Mouse (Mus musculus) embryonic facial prominence, embryonic 11.5 days (tissue): ENCODE data around the gene Syne3. TPM values are rescaled to one million over a fixed set of nuclear protein-coding genes. Genes with fewer than 3 reads are reported as not detected.
A peak's percentile ranks its signal among the peaks of the same experiment; 100 is the strongest.

Experiments used
- ATAC-seq: fragments of 200-750 bp; cut with Nextera tagmentation; replicated peaks from 2 replicates; pipeline ENCODE4 v1.8.0; 2017; ENCODE audit warnings: low read depth; ENCODE audit not compliant: insufficient number of reproducible peaks, low FRiP score, low TSS enrichment
- DNase-seq: peaks from one replicate; pipeline ENCODE4 v3.0.0-alpha.2; 2015; ENCODE audit warnings: low spot score
- H3K27ac ChIP-seq: fragments of 300-500 bp; sonication (generic); replicated peaks from 2 replicates; pipeline ENCODE4 v1.5.1; 2014; ENCODE audit warnings: mild to moderate bottlenecking, low read depth, low read length, control low read depth
- H3K27me3 ChIP-seq: fragments of 300-500 bp; sonication (generic); 2 replicates; pipeline ENCODE4 v1.6.1; 2014; ENCODE audit warnings: mild to moderate bottlenecking, low read length, moderate library complexity, mixed read lengths; ENCODE audit not compliant: control insufficient read depth, insufficient read depth
- H3K36me3 ChIP-seq: fragments of 300-500 bp; sonication (generic); replicated peaks from 2 replicates; pipeline ENCODE4 v1.6.1; 2014; ENCODE audit warnings: low read depth, mild to moderate bottlenecking, low read length, moderate library complexity, mixed read lengths; ENCODE audit not compliant: control insufficient read depth, insufficient read depth
- H3K4me1 ChIP-seq: fragments of 300-500 bp; sonication (generic); 2 replicates; pipeline ENCODE4 v1.6.1; 2014; ENCODE audit warnings: low read length, mixed read lengths; ENCODE audit not compliant: control insufficient read depth, insufficient read depth
- H3K4me2 ChIP-seq: fragments of 300-500 bp; sonication (generic); 2 replicates; pipeline ENCODE4 v1.6.1; 2014; ENCODE audit warnings: low read depth, mild to moderate bottlenecking, control low read depth, low read length, moderate library complexity
- H3K4me3 ChIP-seq: fragments of 300-500 bp; sonication (generic); 2 replicates; pipeline ENCODE4 v1.5.1; 2014; ENCODE audit warnings: low read depth, low read length, control low read depth
- H3K9ac ChIP-seq: fragments of 300-500 bp; sonication (generic); replicated peaks from 2 replicates; pipeline ENCODE4 v1.6.1; 2014; ENCODE audit warnings: mild to moderate bottlenecking, control low read depth, low read length
- H3K9me3 ChIP-seq: fragments of 300-500 bp; sonication (generic); replicated peaks from 2 replicates; pipeline ENCODE4 v1.6.1; 2016; ENCODE audit warnings: mild to moderate bottlenecking, low read length, inconsistent platforms, mixed read lengths; ENCODE audit not compliant: control insufficient read depth
- WGBS: fragments of 180-500 bp; shearing (Covaris S2); extraction: QIAGEN DNeasy Blood & Tissue Kit; methylation state at CpG from one replicate; pipeline ENCODE4 v1.1.7; 2014; 5-methylcytosine and 5-hydroxymethylcytosine counted together
- polyA plus RNA-seq: library from polyadenylated mRNA; unstranded; fragments of >200 nt; fragmentation: Nextera tagmentation; extraction: Ambion mirVana; gene quantifications from 2 replicates; pipeline ENCODE4 v1.2.1, GENCODE M21; 2014

Gene Syne3
- polyA plus RNA-seq, 1 experiment from 2014 or later: 0.39 TPM

- H3K27ac ChIP-seq: no peak overlapping the region
- WGBS: 61% methylated on average over 11 of the region's 11 CpGs
- ATAC-seq: no peak
- no peaks in the 10 kb centered on the region for H3K9me3 ChIP-seq
- H3K9ac ChIP-seq: no peak overlapping the region
- no peaks in the 10 kb centered on the region for H3K27me3 ChIP-seq
- no peak overlapping the region for H3K4me3 ChIP-seq
- H3K4me2 ChIP-seq: no peak overlapping the region
- no peaks in the 10 kb centered on the region for H3K36me3 ChIP-seq
- no peak for DNase-seq
- peaks cover 8% of the 10 kb centered on the region; the same call in 1 of the 2 replicates for H3K4me1 ChIP-seq
Observed at GRCm38 (mm10) chr12:104899161-104899560, 110.4 kb downstream of the Syne3 start.

GRCm38 (mm10) chr12:104898718-104899117, 110.9 kb downstream of the Syne3 start:
- no peaks in the 10 kb centered on the region for H3K9me3 ChIP-seq
- H3K4me1 ChIP-seq: 0 out of 2 replicates have a peak, but pooled peaks cover 5% of the 10 kb centered on the region
- H3K27me3 ChIP-seq: no peaks in the 10 kb centered on the region
- no peak overlapping the region for H3K4me3 ChIP-seq
- no peak overlapping the region for H3K9ac ChIP-seq
- no peak overlapping the region for H3K27ac ChIP-seq
- ATAC-seq: no peak
- DNase-seq: no peak
- H3K36me3 ChIP-seq: no peaks in the 10 kb centered on the region
- WGBS: 73% methylated on average over 9 of the region's 9 CpGs
- no peak overlapping the region for H3K4me2 ChIP-seq

- ATAC-seq (peak; percentile 72), DNase-seq (peak; percentile 18)
Observed at GRCm38 (mm10) chr12:104897051-104897618, 112.5 kb downstream of the Syne3 start.

GRCm38 (mm10) chr12:104896640-104897039, 113.0 kb downstream of the Syne3 start:
- Histone ChIP-seq H3K9me3 (no peaks in the 10 kb centered on the region), H3K27ac (peak overlapping the region; percentile 47; the same call in 1 of the 2 replicates), H3K36me3 (no peaks in the 10 kb centered on the region), H3K9ac (no peak overlapping the region), H3K4me2 (no peak overlapping the region), H3K4me1 (0 out of 2 replicates have a peak, but pooled peaks cover 5% of the 10 kb centered on the region), H3K27me3 (no peaks in the 10 kb centered on the region), H3K4me3 (no peak overlapping the region)
- DNase-seq: peak; percentile 39
- ATAC-seq: peak; percentile 77
- 45% methylated on average over 16 of the region's 16 CpGs for whole genome bisulfite sequencing

More at GRCm38 (mm10) chr12:104897051-104897618, 112.5 kb downstream of the Syne3 start:
- WGBS: 46% methylated on average over 8 of the region's 8 CpGs
- Histone ChIP-seq H3K9me3 (no peaks in the 10 kb centered on the region), H3K36me3 (no peaks in the 10 kb centered on the region), H3K4me1 (0 out of 2 replicates have a peak, but pooled peaks cover 5% of the 10 kb centered on the region), H3K27me3 (no peaks in the 10 kb centered on the region), H3K4me3 (no peak overlapping the region), H3K4me2 (no peak overlapping the region), H3K9ac (no peak overlapping the region), H3K27ac (0 out of 2 replicates have a peak overlapping the region, but pooled peaks have one; percentile 47)

- H3K4me3 ChIP-seq: no peak overlapping the region
- WGBS: 91% methylated on average over 3 of the region's 3 CpGs
- no peak for ATAC-seq
Observed at GRCm38 (mm10) chr12:104892245-104892644, 117.4 kb downstream of the Syne3 start.

GRCm38 (mm10) chr12:104890066-104890465, 119.5 kb downstream of the Syne3 start:
- Histone ChIP-seq H3K4me2 (no peak overlapping the region), H3K9me3 (no peaks in the 10 kb centered on the region), H3K27me3 (no peaks in the 10 kb centered on the region), H3K27ac (no peak overlapping the region), H3K4me1 (no peaks in the 10 kb centered on the region), H3K9ac (no peak overlapping the region), H3K4me3 (no peak overlapping the region), H3K36me3 (no peaks in the 10 kb centered on the region)
- WGBS: 52% methylated on average over 8 of the region's 8 CpGs
- no peak for ATAC-seq
- peak; percentile 63 for DNase-seq

More at GRCm38 (mm10) chr12:104892245-104892644, 117.4 kb downstream of the Syne3 start:
- Histone ChIP-seq H3K9ac (no peak overlapping the region), H3K4me2 (no peak overlapping the region), H3K4me1 (0 out of 2 replicates have a peak, but pooled peaks cover 5% of the 10 kb centered on the region), H3K27me3 (no peaks in the 10 kb centered on the region), H3K36me3 (no peaks in the 10 kb centered on the region), H3K9me3 (no peaks in the 10 kb centered on the region), H3K27ac (no peak overlapping the region)
- DNase-seq: no peak

GRCm38 (mm10) chr12:104886104-104886503, 123.5 kb downstream of the Syne3 start:
- no peak overlapping the region for H3K9ac ChIP-seq
- DNase-seq: no peak
- H3K27me3 ChIP-seq: no peaks in the 10 kb centered on the region
- no peaks in the 10 kb centered on the region for H3K4me1 ChIP-seq
- no peaks in the 10 kb centered on the region for H3K36me3 ChIP-seq
- no peak overlapping the region for H3K4me3 ChIP-seq
- no peaks in the 10 kb centered on the region for H3K9me3 ChIP-seq
- no peak overlapping the region for H3K27ac ChIP-seq
- WGBS: 90% methylated on average over 7 of the region's 7 CpGs
- H3K4me2 ChIP-seq: no peak overlapping the region
- no peak for ATAC-seq

GRCm38 (mm10) chr12:104882533-104882932, 127.1 kb downstream of the Syne3 start:
- no peak overlapping the region for H3K4me2 ChIP-seq
- no peaks in the 10 kb centered on the region for H3K9me3 ChIP-seq
- no peak overlapping the region for H3K9ac ChIP-seq
- H3K27me3 ChIP-seq: no peaks in the 10 kb centered on the region
- no peak overlapping the region for H3K27ac ChIP-seq
- no peak for ATAC-seq
- H3K4me3 ChIP-seq: no peak overlapping the region
- no peaks in the 10 kb centered on the region for H3K36me3 ChIP-seq
- peaks cover 2% of the 10 kb centered on the region for H3K4me1 ChIP-seq
- DNase-seq: no peak
- WGBS: 68% methylated on average over 5 of the region's 5 CpGs
